ENCODE assay signal across 21 mouse cellular contexts in genomic region chr9:77979000-77979399, GRCm38 (mm10).
DNase-seq lines count a peak whose midpoint lies in the region; ATAC-seq and TF ChIP-seq lines count a peak whose summit lies in the region.
"Had no signal": no experiment of that assay in that cellular context is flagged by ENCODE, and none has a peak within 500 bp of the region (broad histone marks: within the 10 kb centered on the region; RNA-seq: fewer than 3 reads in every experiment).

No protein-coding gene starts in this region.

- no peak for TF ChIP-seq CTCF in lung, embryonic 14.5 days (IDR thresholded peaks at IDR 0.05; ENCODE audit: low read depth)
- TF ChIP-seq CTCF in heart, postnatal 0 days (IDR thresholded peaks at IDR 0.05; ENCODE audit: low read depth): no peak

- no peak overlapping the region for H3K4me2 ChIP-seq in heart, embryonic 12.5 days
- no peak overlapping the region for H3K4me2 ChIP-seq in lung, embryonic 14.5 days
- H3K4me2 ChIP-seq in heart, postnatal 0 days (ENCODE audit: low read depth, low read length): no peak overlapping the region
- H3K4me2 ChIP-seq: embryonic facial prominence, embryonic 13.5 days; forebrain, embryonic 12.5 days; hindbrain, embryonic 12.5 days had no signal

- peaks cover 19% of the 10 kb centered on the region for H3K4me1 ChIP-seq in heart, embryonic 12.5 days (replicated peaks)
- peaks cover 5% of the 10 kb centered on the region; the same call in 1 of the 2 replicates for H3K4me1 ChIP-seq in heart, embryonic 10.5 days
- no peaks in the 10 kb centered on the region for H3K4me1 ChIP-seq in lung, embryonic 14.5 days (ENCODE audit: insufficient read depth)
- H3K4me1 ChIP-seq in heart, postnatal 0 days (ENCODE audit: control insufficient read depth, insufficient read depth): no peaks in the 10 kb centered on the region; the same call in 1 of the 2 replicates
- H3K4me1 ChIP-seq: embryonic facial prominence, embryonic 13.5 days; forebrain, embryonic 12.5 days; hindbrain, embryonic 12.5 days had no signal

- peak overlapping the region; percentile 37; the same call in 1 of the 2 replicates for H3K27ac ChIP-seq in heart, embryonic 12.5 days (ENCODE audit: poor library complexity, severe bottlenecking)
- no peak overlapping the region for H3K27ac ChIP-seq in heart, embryonic 10.5 days
- no peak overlapping the region for H3K27ac ChIP-seq in lung, embryonic 14.5 days (ENCODE audit: low read depth)
- no peak overlapping the region for H3K27ac ChIP-seq in heart, postnatal 0 days (ENCODE audit: low read depth)
- H3K27ac ChIP-seq: embryonic facial prominence, embryonic 13.5 days; forebrain, embryonic 12.5 days; hindbrain, embryonic 12.5 days had no signal

- peak; percentile 45; the same call in 1 of the 2 replicates for ATAC-seq in heart, embryonic 12.5 days (ENCODE audit: insufficient number of reproducible peaks, low FRiP score)
- no peak for ATAC-seq in lung, embryonic 14.5 days (ENCODE audit: insufficient read depth)
- peak; percentile 55 for ATAC-seq in heart, postnatal 0 days (ENCODE audit: insufficient read depth, low read depth)
- ATAC-seq: forebrain, embryonic 16.5 days; hindbrain, embryonic 16.5 days; inflammation-experienced regulatory T-cells, adult 6 months; intestine, postnatal 0 days had no signal

- 0 out of 2 replicates have a peak, but pooled peaks have one; percentile 32 for TF ChIP-seq EP300 in heart, postnatal 0 days (IDR thresholded peaks at IDR 0.05; ENCODE audit: low read depth)

- 53% methylated on average over 7 of the region's 7 CpGs for WGBS in heart, embryonic 12.5 days
- 69% methylated on average over 7 of the region's 7 CpGs for WGBS in heart, embryonic 10.5 days
- WGBS in lung, embryonic 14.5 days: 79% methylated on average over 7 of the region's 7 CpGs
- WGBS in heart, postnatal 0 days: 54% methylated on average over 7 of the region's 7 CpGs

- H3K9ac ChIP-seq in heart, embryonic 12.5 days: no peak overlapping the region
- H3K9ac ChIP-seq in lung, embryonic 14.5 days: no peak overlapping the region
- H3K9ac ChIP-seq in heart, postnatal 0 days (replicated peaks; ENCODE audit: low read depth, low read length): no peak overlapping the region
- H3K9ac ChIP-seq: embryonic facial prominence, embryonic 13.5 days; forebrain, embryonic 12.5 days; hindbrain, embryonic 12.5 days had no signal

- H3K4me3 ChIP-seq in heart, embryonic 12.5 days: no peak overlapping the region
- H3K4me3 ChIP-seq in heart, embryonic 10.5 days: no peak overlapping the region
- H3K4me3 ChIP-seq in lung, embryonic 14.5 days (ENCODE audit: low read depth, low read length): no peak overlapping the region
- no peak overlapping the region for H3K4me3 ChIP-seq in heart, postnatal 0 days (ENCODE audit: low read depth, low read length)
- H3K4me3 ChIP-seq: embryonic facial prominence, embryonic 13.5 days; forebrain, embryonic 12.5 days; hindbrain, embryonic 12.5 days had no signal

- peaks cover 64% of the 10 kb centered on the region for H3K36me3 ChIP-seq in heart, embryonic 12.5 days
- peaks cover 65% of the 10 kb centered on the region for H3K36me3 ChIP-seq in heart, embryonic 10.5 days
- H3K36me3 ChIP-seq in lung, embryonic 14.5 days (ENCODE audit: insufficient read depth): peaks cover 69% of the 10 kb centered on the region
- peaks cover 68% of the 10 kb centered on the region for H3K36me3 ChIP-seq in heart, postnatal 0 days (replicated peaks; ENCODE audit: control insufficient read depth, insufficient read depth, low read length)

- no peaks in the 10 kb centered on the region for H3K9me3 ChIP-seq in heart, embryonic 12.5 days (replicated peaks)
- H3K9me3 ChIP-seq in heart, embryonic 10.5 days: no peaks in the 10 kb centered on the region
- H3K9me3 ChIP-seq in lung, embryonic 14.5 days (ENCODE audit: low read depth, low read length): no peaks in the 10 kb centered on the region
- no peaks in the 10 kb centered on the region for H3K9me3 ChIP-seq in heart, postnatal 0 days (replicated peaks; ENCODE audit: control insufficient read depth, low read length)
- H3K9me3 ChIP-seq: embryonic facial prominence, embryonic 13.5 days; forebrain, embryonic 12.5 days; hindbrain, embryonic 12.5 days had no signal

- no peaks in the 10 kb centered on the region for H3K27me3 ChIP-seq in heart, embryonic 12.5 days (replicated peaks)
- no peaks in the 10 kb centered on the region for H3K27me3 ChIP-seq in heart, embryonic 10.5 days (ENCODE audit: insufficient read depth, poor library complexity, severe bottlenecking)
- H3K27me3 ChIP-seq in lung, embryonic 14.5 days (ENCODE audit: insufficient read depth, low read length): no peaks in the 10 kb centered on the region
- no peaks in the 10 kb centered on the region for H3K27me3 ChIP-seq in heart, postnatal 0 days (ENCODE audit: control insufficient read depth, insufficient read depth, low read length)
- H3K27me3 ChIP-seq: CH12.LX; embryonic facial prominence, embryonic 13.5 days; forebrain, embryonic 12.5 days; hindbrain, embryonic 12.5 days had no signal

- no peak for DNase-seq in heart, embryonic 10.5 days (ENCODE audit: low spot score)
- peak; percentile 15 for DNase-seq in lung, embryonic 14.5 days
- DNase-seq in lung, adult 18-20 months: no peak
- DNase-seq in MN1 (ENCODE audit: low spot score): peak; percentile 29
- peak; percentile 30 for DNase-seq in heart, postnatal 0 days (ENCODE audit: low spot score)
- no peak for DNase-seq in right cerebral cortex, postnatal 4 days
- DNase-seq: adrenal gland, adult 2 months; adrenal gland, postnatal 25 days; cerebellum, adult 18-20 months; cerebellum, adult 9-11 months; cerebellum, postnatal 36 days; gastrocnemius, postnatal 10 days had no signal

Comparison
In these comparisons a context has a peak if more than half of its experiments do, and no peak if none do; other contexts are left out.
1. DNase-seq: peak in lung, embryonic 14.5 days (single experiment), MN1 (single experiment) and heart, postnatal 0 days (single experiment); none in heart, embryonic 10.5 days (single experiment), lung, adult 18-20 months (0 of 2) and right cerebral cortex, postnatal 4 days (single experiment).